Mouse (Mus musculus) heart, adult 2 months (tissue): ENCODE results near the gene Rpl22. TPM values are rescaled to one million over a fixed set of nuclear protein-coding genes. Genes with fewer than 3 reads are reported as not detected.
A peak's percentile ranks its signal among the peaks of the same experiment; 100 is the strongest.

ENCODE experiments used
- DNase-seq, 2 experiments: peaks; one replicate each; pipeline ENCODE4 v3.0.0; 2021
- H3K27ac ChIP-seq: fragments of 200-600 bp; 2 replicates; pipeline ENCODE4 v1.8.1; 2022
- H3K27me3 ChIP-seq: fragments of 200-500 bp; 2 replicates; pipeline ENCODE4 v1.6.1; 2012; ENCODE audit warnings: mild to moderate bottlenecking, low read length, inconsistent platforms, mixed read lengths; ENCODE audit not compliant: control insufficient read depth, insufficient read depth
- H3K36me3 ChIP-seq: fragments of 200-500 bp; 2 replicates; pipeline ENCODE4 v1.6.1; 2012; ENCODE audit warnings: low read length, inconsistent platforms; ENCODE audit not compliant: control insufficient read depth, insufficient read depth
- H3K4me1 ChIP-seq: fragments of 200-500 bp; 2 replicates; pipeline ENCODE4 v1.6.1; 2011; ENCODE audit warnings: low read length; ENCODE audit not compliant: control insufficient read depth, insufficient read depth
- H3K4me3 ChIP-seq: fragments of 200-600 bp; 2 replicates; pipeline ENCODE4 v1.8.1; 2022
- H3K79me2 ChIP-seq: fragments of 200-500 bp; replicated peaks from 2 replicates; pipeline ENCODE4 v1.6.1; 2012; ENCODE audit warnings: mild to moderate bottlenecking, inconsistent platforms, low read length, moderate library complexity, mixed read lengths; ENCODE audit not compliant: control insufficient read depth, insufficient read depth
- H3K9ac ChIP-seq: fragments of 200-500 bp; 2 replicates; pipeline ENCODE4 v1.6.1; 2012; ENCODE audit warnings: low read depth, mild to moderate bottlenecking, control low read depth, inconsistent platforms, low read length, mixed read lengths
- CTCF ChIP-seq: fragments of 200-600 bp; IDR thresholded peaks from 2 replicates; pipeline ENCODE4 v1.8.1; 2022; ENCODE audit warnings: antibody characterized with exemption, mild to moderate bottlenecking, moderate library complexity
- EP300 ChIP-seq: fragments of 200-500 bp; IDR thresholded peaks from 2 replicates; pipeline ENCODE4 v1.6.1; 2011; ENCODE audit warnings: low read depth, low read length, control low read depth; ENCODE audit not compliant: insufficient read depth
- POLR2A ChIP-seq: fragments of 200-500 bp; IDR thresholded peaks from 2 replicates; pipeline ENCODE4 v1.6.1; 2011; ENCODE audit warnings: mild to moderate bottlenecking, low read depth, low read length, control low read depth; ENCODE audit not compliant: insufficient read depth
- WGBS: fragments of 180-500 bp; shearing (Covaris S2); methylation state at CpG from one replicate; pipeline ENCODE4 v1.1.7; 2018; 5-methylcytosine and 5-hydroxymethylcytosine counted together
- intact Hi-C: fragments of 180-260 bp; cut with DNase I; formaldehyde crosslinking; loops from one replicate; pipeline ENCODE4 v1.15.1; 2025
- polyA plus RNA-seq: library from polyadenylated mRNA; depleted of rRNA; stranded (reverse); fragments of >200 nt; gene quantifications from 2 replicates; pipeline ENCODE4 v1.2.3, GENCODE M21; 2012
- total RNA-seq, 2 experiments: library from RNA; stranded (reverse); gene quantifications; 2 replicates each; pipeline ENCODE4 v1.2.3; 2021

The Rpl22 gene
- total and polyA plus RNA-seq, 3 experiments = 40.9 to 276 (median 242) TPM

- Histone ChIP-seq H3K4me1 (peaks cover 5% of the 10 kb centered on the region), H3K27me3 (peaks cover 9% of the 10 kb centered on the region; the same call in 1 of the 2 replicates), H3K27ac (no peak overlapping the region), H3K79me2 (no peaks in the 10 kb centered on the region), H3K9ac (no peak overlapping the region), H3K4me3 (no peak overlapping the region), H3K36me3 (no peaks in the 10 kb centered on the region)
- TF ChIP-seq EP300 (no peak), CTCF (no peak), POLR2A (no peak)
- no peak for DNase-seq
- intact Hi-C loops = loop anchor here (10.0 kb wide), 1 partner anchor 267 kb away; the partner anchor contains the start of gene Zbtb48
- WGBS = 57% methylated on average over 12 of the region's 12 CpGs
These were observed 33.3 kb upstream of the Rpl22 start for GRCm38 (mm10) chr4:152292102-152292765.

GRCm38 (mm10) chr4:152294188-152294929 is 31.2 kb upstream of the Rpl22 start:
- no peak overlapping the region for H3K9ac ChIP-seq
- TF ChIP-seq EP300 = no peak
- peak; percentile 50 for TF ChIP-seq CTCF
- no peak for TF ChIP-seq POLR2A
- no peaks in the 10 kb centered on the region for H3K36me3 ChIP-seq
- no peak overlapping the region for H3K4me3 ChIP-seq
- 28% methylated on average over 10 of the region's 10 CpGs for WGBS
- H3K79me2 ChIP-seq = peaks cover 5% of the 10 kb centered on the region; the same call in 1 of the 2 replicates
- intact Hi-C loops = loop anchor here (10.0 kb wide), 1 partner anchor 270 kb away; the partner anchor contains the start of gene Zbtb48
- no peak for DNase-seq
- peak overlapping the region; percentile 28; the same call in 1 of the 2 replicates for H3K27ac ChIP-seq
- peaks cover 8% of the 10 kb centered on the region for H3K4me1 ChIP-seq
- peaks cover 6% of the 10 kb centered on the region; the same call in 1 of the 2 replicates for H3K27me3 ChIP-seq

GRCm38 (mm10) chr4:152295916-152296315 is 29.6 kb upstream of the Rpl22 start:
- no peak overlapping the region for H3K4me3 ChIP-seq
- no peak for DNase-seq
- H3K36me3 ChIP-seq = no peaks in the 10 kb centered on the region
- peaks cover 8% of the 10 kb centered on the region for H3K4me1 ChIP-seq
- intact Hi-C loops = loop anchor here (2.0 to 10.0 kb wide), 3 partner anchors 23 to 271 kb away; partner anchors contain the start of genes Rnf207 and Zbtb48
- TF ChIP-seq CTCF (no peak), EP300 (no peak), POLR2A (no peak)
- 26% methylated on average over 4 of the region's 4 CpGs for WGBS
- H3K27ac ChIP-seq = no peak overlapping the region
- no peaks in the 10 kb centered on the region for H3K27me3 ChIP-seq
- H3K79me2 ChIP-seq = peaks cover 5% of the 10 kb centered on the region; the same call in 1 of the 2 replicates
- H3K9ac ChIP-seq = no peak overlapping the region

DNA sequence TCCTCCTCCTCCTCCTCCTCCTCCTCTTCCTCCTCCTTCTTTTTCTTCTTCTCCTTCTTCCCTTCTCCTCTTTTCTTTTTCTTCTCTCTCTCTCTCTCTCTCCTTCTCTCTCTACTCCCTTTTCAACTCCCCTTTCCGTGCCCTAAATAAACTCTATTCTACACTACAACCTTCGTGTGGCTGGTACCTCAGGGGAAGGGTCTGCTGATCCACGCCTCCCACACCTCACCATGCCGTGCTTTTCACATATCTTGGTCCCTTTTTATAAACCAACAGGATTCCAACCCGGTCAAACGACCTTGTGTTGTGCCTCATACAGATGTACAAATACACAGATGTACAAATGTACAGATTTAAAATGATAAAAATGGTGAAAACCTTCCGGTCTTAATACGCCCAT is 29.2 kb upstream of the Rpl22 start:
- H3K9ac ChIP-seq = peak overlapping the region; percentile 58
- no peak for DNase-seq
- peaks cover 8% of the 10 kb centered on the region for H3K4me1 ChIP-seq
- peak overlapping the region; percentile 61 for H3K4me3 ChIP-seq
- no peaks in the 10 kb centered on the region for H3K36me3 ChIP-seq
- peak overlapping the region; percentile 90 for H3K27ac ChIP-seq
- TF ChIP-seq POLR2A = no peak
- 1% methylated on average over 8 of the region's 8 CpGs for WGBS
- intact Hi-C loops = loop anchor here (2.0 to 10.0 kb wide), 3 partner anchors 22 to 272 kb away; partner anchors contain the start of genes Rnf207 and Zbtb48
- H3K79me2 ChIP-seq = peaks cover 5% of the 10 kb centered on the region; the same call in 1 of the 2 replicates
- no peaks in the 10 kb centered on the region for H3K27me3 ChIP-seq

GRCm38 (mm10) chr4:152296874-152297861 is 28.4 kb upstream of the Rpl22 start, which contains the start of gene Icmt:
TSS of gene Icmt (plus strand) at chr4:152297227.
- peaks cover 8% of the 10 kb centered on the region for H3K4me1 ChIP-seq
- peak within 1 kb of the TSS; percentile 92 for H3K4me3 ChIP-seq
- peak within 1 kb of the TSS; percentile 90 for H3K27ac ChIP-seq
- intact Hi-C loops = loop anchor here (2.0 to 10.0 kb wide), 3 partner anchors 22 to 272 kb away; partner anchors contain the start of genes Rnf207 and Zbtb48
- peaks cover 5% of the 10 kb centered on the region; the same call in 1 of the 2 replicates for H3K79me2 ChIP-seq
- H3K27me3 ChIP-seq = no peaks in the 10 kb centered on the region
- H3K36me3 ChIP-seq = no peaks in the 10 kb centered on the region
- WGBS = under 1% methylated on average over 119 of the region's 119 CpGs
- TF ChIP-seq EP300 = peak; percentile 46; the same call in 1 of the 2 replicates
- TF ChIP-seq CTCF = no peak
- peak; percentile 91 for TF ChIP-seq POLR2A
- H3K9ac ChIP-seq = peak within 1 kb of the TSS; percentile 98
- DNase-seq = peak; percentile 100
